Mouse (Mus musculus) kidney, adult 9 months (tissue): ENCODE measurements around the gene Ubtd2.
"Not testable (repeated sequence)": the region's sequence is repeated elsewhere in the genome, so short reads cannot be mapped to it uniquely, and the experiment has no call there.

Experiments used
- DNase-seq: peaks from one replicate; pipeline ENCODE4 v3.0.0; 2022

The Ubtd2 gene

DNA sequence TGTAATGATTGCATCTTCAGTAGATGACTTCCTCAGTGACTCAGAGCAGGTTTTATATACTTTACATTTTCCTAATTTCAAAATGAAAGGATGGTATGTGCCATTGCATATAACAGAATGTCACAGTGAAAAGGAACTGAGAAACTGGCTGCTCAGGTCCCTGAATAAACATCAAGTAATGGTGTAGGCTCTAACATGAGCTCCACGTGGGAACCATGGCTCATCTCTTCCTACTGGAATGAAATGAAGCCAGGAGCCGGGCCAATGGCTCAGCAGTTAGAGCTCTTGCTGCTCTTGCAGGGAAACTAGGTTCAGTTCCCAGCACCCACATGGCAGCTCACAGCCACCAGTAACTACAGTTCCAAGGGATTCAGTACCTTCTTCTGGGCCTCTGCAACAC lies 16.8 kb downstream of the Ubtd2 start:
- DNase-seq, result no peak

DNA sequence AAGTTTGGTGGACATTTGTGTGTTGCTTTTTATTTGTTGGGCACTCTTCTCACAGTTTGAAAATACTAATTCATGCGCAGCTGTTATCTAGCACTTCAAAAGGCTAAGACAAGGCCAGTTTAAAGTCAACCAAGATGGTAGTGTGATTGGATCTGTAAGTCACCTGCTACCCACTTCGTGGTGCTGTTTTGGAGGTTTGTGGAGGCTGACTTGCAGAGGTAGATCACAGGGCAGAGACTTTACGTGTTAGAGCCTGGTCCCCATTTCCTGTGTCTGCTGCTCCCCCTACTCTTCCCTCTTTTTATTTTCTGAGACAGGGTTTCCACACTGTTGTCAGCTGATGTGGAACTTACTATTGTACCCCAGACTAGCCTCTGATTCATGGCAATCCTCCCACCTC lies 19.6 kb downstream of the Ubtd2 start:
- no peak for DNase-seq

DNA sequence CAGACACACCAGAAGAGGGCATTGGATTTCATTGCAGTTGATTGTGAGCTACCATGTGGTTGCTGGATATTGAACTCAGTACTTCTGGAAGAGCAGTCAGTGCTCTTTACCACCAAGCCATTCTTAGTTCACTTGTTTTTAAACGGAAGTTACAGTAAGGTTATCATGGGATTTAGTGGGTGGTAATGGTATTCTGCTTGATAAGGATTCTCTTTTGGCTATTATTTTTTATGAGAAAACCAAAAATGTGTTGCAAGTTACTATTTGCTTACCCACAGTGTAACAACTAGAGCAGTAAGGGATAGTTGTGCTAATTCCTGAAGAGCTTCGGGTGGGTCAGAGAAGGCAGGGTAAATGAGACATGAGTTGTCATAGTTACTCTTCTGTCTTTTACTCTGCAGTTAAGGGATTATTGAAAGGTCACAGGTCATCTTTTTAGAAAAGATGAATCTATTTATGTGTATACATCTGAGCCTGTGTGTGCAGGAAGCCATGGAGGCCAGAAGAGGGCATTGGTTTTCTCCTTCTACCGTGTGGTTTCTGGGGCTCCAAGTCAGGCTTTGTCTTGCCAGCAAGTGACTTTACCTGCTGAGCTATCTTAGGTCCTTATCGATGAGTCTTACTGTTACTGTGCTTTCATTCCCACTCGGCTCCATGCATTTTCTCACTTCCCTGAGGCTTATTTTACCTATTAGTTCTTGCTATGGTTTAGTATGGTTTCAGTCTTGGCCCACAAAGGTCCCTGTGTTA lies 20.5 kb downstream of the Ubtd2 start:
- no peak for DNase-seq

DNA sequence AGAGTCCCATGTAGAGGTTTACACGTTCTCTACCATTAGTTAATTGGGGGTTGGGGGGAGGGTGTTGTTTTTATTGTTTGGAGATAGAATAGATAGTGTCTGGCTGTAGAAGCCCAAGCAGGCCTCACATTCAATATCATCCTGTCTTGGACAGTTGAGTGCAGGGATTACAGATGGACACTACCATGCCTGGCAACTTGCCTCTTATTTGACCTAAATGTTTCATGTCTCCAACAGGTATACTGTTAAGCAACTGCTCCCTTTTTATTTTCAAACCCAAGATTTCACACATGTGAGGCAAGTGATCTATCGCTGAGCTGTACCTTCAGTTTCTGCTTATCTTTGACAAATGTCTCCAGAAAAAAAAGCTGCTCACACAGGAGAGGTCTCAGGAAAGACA lies 26.4 kb downstream of the Ubtd2 start:
- DNase-seq, result no peak

DNA sequence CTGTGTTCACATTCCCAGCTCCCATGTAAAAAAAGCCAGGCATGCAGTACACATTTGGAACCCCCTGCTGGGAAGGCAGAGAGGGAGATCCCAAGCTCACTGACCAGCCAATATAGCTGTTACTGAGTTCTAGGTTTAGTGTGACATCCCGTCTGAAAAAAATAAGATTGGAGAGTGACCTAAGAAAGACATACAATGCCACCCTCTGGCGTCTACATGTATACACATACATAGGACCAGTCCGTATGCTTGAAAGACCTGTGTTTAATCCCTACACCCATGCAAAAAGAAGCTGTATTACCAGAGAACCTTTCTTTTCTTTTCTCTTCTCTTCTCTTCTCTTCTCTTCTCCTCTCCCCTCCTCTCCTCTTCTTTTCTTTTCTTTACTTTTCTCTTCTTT lies 30.1 kb downstream of the Ubtd2 start:
- DNase-seq, result no peak

DNA sequence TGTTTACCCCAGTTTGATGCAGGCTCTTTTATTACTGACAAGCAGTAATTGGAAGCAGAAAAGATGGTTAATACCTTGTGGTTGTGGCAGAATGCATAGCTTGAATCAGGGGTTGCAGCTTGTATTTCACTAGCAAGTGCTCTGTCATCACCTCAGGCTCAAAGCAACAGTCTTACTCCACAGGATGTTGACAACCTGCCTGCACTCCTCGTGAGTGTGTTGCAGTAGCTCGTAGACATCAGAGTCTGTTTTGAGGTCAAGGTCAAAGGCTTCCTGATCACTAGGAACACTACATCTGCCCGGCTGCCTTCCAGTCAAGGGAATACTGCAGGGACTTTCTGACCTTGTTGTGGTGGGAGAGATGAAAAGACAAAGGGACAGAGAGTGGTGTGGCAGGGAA lies 31.5 kb downstream of the Ubtd2 start:
- DNase-seq, result no peak

DNA sequence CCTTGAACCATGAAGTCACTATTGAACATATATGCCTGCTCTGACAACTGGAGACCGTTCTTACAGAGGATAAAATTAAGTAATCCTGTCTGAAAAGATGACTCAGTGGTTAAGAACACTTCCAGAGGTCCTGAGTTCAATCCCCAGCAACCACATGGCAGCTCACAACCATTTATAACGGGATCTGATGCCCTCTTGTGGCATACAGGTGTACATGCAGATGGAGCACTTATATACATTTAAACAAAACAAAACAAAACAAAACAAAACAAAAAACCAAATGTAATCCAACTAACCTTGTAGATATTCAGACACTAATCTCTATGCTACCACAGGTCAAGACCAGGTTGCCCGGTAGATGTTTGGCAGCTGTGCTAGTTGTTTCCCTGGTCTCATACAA lies 32.3 kb downstream of the Ubtd2 start:
- no peak for DNase-seq

DNA sequence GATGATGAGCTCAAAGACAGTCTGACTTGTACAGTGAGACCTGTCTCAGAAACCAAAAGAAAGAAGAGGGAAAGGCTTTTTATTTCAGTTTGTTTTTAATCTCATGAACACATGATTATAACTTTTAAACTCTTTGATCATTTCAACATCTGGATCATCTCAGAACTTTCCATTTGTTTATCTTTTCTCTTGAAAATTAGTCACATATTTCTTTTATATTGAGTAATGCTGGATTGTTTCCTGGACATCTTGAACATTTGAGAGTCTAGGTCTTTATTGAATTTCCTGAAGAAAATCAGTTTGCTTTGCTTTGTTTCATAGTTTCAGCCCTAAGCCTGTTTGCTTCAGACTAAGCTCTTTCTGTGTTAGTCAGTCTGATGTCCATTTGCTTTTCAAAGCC lies 33.2 kb downstream of the Ubtd2 start:
- DNase-seq, result no peak

DNA sequence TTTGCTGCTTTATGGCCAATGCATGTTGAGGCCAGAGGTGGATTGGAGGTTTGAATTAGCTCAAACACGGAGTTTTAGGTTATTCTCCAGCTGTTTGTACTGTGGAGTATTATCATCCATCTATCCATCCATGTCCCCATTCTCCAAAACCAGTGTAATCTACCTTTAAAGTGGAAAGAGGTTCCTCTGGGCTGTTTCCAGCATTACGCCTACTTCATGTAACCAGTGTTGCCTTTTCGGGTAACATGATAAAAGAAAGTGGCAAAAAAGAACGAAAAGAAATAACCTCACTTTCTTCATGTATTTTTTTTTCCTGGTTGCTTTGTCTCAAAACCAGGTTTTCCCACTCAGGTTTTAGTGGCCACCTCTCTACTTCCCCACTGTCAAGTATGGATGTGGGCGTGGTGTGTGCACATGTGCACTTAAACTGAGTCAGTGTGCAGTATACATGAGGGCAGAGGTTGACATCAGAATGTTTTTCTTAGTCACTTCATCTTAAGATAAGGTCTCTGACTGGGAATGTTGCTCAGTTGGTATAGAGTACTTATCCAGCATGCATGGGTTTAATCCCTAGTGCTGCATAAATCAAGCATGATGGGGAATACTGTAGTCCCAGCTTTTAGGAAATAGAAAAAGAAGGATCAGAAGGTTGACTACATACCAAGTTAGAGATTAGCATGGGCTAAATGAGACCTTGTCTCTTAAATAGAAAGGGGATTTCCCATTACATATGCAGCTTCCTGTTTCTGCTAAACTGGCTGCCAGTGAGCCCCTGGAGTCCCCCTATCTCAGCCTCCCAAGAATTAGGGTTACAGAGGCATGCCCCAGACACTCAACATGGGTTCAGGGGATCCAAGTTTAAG lies 33.9 kb downstream of the Ubtd2 start:
- no peak for DNase-seq

DNA sequence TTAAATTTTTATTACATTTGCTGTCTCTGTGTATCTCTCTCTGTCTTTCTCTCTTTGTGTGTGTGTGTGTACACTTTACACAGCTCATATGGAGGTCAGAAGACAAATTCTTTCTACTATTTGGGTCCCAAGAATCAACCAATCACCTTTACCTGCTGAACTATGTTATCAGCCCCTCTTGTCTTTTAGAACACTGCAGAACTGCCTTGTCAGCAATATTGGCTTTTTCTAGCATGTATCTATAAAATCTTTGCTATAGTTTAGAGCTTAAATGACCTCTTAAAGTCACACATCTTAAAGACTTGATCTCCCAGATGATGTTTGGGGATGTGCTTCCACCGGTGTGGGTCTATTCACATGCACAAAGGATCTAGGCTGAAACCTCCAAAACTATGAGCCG lies 35.9 kb downstream of the Ubtd2 start:
- DNase-seq, result no peak

DNA sequence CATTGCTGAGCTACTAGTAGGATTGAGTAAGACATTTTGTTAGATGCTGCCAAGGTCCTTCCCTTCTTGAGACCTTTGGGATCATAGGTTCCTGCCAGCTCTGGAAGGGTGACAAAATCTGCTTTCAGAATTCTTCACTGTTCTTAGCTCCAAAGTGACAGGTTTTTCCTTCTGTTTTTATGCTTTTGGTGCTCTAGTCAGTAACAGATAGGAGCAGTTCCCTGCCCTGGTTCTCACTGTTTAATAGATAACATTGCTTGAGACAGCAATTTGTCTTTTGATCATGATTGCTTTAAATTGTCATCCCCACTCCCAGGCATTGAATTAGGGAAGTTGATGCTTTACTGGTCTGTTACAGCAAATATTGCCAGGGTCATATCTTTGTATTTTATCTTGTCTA lies 38.1 kb downstream of the Ubtd2 start:
- DNase-seq, result peak; percentile 24

DNA sequence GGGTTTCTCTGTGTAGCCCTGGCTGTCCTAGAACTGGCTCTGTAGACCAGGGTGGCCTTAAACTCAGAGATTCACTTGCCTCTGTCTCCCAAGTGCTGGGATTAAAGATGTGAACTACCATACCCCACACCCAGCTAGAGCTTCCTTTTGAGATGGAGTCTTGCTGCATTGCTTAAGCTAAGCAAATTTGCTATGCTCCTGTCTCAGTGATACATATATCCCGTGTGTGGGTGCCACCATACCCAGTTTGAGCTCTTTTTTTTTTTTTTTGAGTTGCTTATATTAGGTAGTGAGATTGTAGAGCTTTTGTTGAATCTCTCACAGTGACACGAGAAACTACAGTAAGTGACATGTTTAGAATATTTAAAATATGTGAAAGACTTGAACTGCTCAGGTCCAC lies 40.1 kb downstream of the Ubtd2 start:
- DNase-seq, result no peak

DNA sequence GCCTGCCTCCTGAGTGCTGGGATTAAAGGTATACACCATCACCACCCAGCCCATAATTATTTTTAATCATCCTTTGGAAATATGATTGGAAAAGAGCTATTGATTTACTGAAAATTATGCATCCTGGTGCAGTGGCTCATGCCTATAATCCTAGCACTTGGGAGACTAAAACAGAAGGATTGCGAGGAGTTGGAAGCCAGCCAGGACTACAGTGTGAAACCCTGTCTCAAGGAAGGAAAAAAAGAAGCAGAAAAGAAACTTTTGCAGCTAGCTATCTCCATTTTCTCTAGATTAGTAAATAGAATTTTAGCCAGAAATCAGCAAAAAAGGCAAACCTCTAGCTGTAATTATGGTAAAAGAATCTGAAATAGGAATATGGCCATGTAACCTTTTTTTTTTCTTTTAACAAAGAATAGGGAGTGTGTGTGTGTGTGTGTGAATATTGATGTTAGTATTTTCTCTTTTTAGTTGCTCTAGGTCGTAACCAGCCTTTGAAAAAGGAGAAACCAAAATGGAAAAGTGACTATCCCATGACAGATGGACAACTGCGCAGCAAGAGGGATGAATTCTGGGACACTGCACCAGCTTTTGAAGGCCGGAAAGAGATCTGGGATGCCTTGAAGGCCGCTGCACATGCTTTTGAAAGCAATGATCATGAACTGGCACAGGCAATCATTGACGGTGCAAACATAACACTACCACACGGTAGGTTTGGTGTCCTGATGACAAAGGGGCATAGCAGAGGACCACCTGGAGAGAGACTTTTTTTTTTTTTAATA lies 43.8 kb downstream of the Ubtd2 start:
- peak; percentile 8 for DNase-seq

DNA sequence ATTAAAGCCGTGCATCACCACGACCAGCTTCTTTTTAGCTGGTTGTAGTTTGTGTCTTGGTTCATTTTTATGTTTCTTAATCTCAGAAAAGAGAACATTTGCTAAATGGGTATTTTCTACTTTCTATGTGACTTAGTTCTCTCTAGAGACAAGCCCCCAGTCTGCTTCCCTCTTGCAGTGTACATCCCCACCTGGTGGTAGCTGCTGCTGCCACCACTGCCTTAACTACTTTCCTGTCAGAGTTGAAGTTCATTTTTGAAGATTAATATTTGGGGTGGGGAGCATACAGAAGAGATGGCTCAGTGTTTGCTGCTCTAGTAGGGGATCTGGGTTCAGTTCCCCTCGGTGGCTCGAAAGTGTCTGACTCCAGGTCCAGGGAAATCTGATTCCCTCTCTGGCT lies 44.8 kb downstream of the Ubtd2 start:
- no peak for DNase-seq

DNA sequence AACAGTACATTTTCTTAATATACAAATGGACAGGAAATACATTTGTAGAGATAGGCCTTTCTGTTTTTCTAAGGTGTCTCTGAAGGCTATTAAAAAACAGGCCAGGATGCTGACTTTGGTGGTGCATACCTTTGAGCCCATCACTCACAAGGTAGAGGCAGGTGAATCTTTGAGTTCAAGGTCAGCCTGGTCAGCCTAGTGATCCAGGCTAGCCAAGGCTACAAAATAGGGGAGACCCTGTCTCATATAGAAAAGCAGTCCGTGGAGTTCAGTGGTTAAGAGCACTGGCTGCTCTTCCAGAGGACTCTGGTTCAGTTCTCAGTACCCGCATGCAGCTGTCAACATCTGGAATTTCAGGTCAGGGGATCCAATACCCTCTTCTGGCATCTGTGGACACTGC lies 48.5 kb downstream of the Ubtd2 start:
- DNase-seq, result no peak

DNA sequence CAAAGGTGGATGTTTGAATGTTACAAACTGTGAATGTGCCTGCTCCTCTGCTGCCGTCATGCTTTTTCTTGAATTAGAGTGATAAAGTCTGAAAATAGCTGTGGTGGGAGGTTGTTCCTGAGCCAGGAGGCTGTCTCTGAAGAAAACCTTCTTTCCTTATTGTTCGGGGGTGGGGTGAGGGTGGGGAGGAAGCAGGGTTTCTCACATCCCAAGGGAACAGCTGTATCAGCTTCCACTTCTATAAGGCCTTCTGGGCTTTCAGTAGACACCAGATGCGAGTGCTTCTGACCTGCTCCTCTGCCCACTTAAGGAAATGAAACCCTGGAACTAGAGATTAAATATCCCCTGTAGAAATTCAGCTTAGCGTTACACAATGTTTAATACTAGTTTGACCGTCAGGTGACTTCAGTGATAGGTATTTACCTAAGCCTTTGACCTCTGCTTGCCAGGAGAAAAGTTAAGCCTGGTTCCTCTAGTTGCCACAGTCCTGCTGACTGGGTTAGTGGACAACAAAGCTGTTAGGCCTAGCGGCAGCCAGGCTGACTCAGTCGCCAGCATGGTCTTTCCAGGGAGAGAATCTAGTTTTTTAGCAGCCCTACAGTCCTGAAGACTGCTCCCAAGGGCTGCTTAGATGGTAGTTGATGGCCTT lies 50.0 kb downstream of the Ubtd2 start:
- DNase-seq, result no peak

DNA sequence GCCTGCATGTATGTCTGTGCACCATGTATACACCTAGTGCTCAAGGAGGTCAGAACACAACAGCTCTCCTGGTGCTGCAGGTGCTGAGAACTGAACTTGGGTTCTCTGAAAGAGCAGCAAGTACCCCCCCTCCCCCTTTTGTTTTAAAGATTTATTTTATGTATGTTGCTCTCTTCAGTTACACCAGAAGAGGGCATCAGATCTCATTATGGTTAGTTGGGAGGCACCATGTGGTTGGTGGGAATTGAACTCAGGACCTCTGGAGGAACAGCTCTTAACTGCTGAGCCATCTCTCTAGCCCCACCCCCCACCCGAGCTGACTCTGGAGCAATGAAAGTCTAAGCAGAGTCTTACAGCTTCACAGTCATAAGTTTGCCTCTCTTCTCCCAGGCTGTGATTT lies 55.8 kb downstream of the Ubtd2 start:
- no peak for DNase-seq

DNA sequence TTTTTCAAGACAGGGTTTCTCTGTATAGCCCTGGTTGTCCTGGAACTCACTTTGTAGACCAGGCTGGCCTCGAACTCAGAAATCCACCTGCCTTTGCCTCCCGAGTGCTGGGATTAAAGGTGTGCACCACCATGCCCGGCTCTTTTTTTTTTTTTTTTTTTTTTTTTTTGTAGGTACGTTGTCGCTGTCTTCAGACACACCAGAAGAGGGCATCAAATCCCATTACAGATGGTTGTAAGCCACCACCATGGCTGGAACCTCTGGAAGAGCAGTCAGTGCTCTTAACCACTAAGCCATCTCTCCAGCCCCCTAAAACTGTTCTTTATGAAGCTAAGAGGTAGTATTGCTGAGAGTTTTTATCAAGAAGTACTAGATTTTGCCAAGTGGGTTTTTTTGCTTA lies 59.7 kb downstream of the Ubtd2 start:
- DNase-seq, result not testable (repeated sequence)

DNA sequence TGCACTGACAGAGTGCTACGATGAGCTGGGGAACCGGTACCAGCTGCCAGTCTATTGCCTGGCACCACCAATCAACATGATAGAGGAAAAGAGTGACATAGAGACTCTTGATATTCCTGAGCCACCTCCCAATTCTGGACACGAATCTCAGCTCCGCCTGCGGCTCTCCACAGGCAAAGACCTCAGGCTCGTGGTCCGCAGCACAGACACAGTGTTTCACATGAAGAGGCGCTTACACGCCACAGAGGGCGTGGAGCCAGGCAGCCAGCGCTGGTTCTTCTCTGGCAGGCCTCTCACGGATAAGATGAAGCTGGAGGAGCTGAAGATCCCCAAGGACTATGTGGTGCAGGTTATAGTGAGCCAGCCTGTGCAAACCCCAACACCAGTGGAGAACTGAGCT lies 60.9 kb downstream of the Ubtd2 start:
- no peak for DNase-seq

DNA sequence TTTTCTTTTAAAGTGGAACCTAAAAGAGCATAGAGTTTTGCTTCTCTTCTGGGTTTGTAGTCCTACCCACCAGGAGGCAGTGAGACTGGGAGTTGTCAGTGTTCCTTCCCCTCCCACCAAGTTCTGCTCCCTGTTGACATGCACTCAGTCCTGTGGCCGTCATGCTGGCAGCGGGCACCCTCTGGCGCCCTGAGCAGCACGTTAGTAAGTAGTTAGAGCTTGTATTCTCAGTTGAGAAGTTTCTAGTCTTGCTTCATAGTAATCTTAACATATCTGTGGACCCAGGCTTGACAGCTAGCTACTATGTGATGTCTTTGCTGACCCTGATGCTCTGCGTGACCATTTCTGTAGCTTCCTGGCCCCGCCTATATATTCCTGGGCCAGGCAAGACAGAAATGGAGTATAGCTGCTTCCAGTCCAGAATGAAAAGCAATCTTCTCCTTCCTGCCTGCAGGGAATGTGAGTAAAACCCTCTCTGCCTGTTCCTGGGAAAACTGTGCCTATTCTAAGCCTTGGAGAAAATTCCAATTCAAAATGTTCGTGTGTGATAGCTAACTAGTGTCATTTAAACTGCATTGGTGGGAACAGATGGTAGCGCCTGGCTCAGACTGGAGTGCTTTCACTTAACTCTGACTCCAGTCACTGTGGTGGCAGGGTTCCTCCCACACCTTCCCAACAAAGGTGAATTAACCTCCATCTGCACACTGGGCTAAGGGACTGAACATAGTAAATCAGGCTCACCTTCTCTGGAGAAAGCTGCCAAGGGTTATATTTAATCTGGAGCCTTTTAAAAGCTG lies 61.9 kb downstream of the Ubtd2 start:
- no peak for DNase-seq

DNA sequence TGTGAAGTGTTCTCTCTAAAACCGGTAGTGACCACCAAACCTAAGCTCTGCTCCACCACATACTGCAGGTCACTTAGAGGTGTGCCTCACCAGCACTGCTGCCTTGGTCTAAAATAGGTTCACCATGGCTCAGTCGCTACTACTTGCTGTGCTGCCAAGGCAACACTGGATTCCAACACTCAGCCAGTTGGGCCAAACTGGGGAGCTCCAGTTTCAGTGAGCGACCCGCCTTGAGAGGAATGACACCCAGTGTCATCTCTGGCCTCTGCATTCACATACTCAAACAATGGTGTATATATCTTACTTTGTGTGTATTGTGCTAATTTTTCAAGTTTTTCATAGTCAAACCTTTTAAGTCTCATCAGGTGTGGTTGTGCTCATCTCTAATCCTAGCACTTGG lies 63.6 kb downstream of the Ubtd2 start:
- DNase-seq, result no peak

DNA sequence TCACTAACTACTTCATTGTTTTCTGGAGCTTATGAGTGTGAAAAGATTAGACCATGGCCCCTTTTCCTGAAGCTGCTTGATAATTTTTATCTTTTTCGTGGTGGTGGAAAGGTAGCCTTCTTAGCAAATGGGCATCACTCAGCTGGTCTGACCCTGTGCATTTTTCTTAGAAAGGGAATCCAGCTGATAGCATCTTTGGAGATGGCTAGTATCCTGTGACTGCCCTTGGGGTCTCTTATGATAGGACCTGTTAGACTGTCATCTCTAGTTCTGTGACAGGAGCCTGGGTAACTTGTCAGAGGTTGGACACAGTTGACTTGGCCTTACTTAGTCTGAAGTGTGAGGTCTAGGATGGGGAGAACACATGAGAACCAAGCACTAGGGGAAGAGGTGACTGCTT lies 64.2 kb downstream of the Ubtd2 start:
- no peak for DNase-seq
